Mouse (Mus musculus) embryonic fibroblast, embryonic 13.5 days (primary cell): ENCODE results near the gene B4galnt1.

Experiments used
- CTCF ChIP-seq: IDR thresholded peaks from 2 replicates; pipeline ENCODE4 v1.5.1; 2011; ENCODE audit warnings: mild to moderate bottlenecking, control low read depth, low read length, moderate library complexity, borderline replicate concordance; ENCODE audit not compliant: insufficient read depth
- POLR2A ChIP-seq: IDR thresholded peaks from 2 replicates; pipeline ENCODE4 v1.6.1; 2011; ENCODE audit warnings: low read depth, mild to moderate bottlenecking, control low read depth, low read length, moderate library complexity

DNA sequence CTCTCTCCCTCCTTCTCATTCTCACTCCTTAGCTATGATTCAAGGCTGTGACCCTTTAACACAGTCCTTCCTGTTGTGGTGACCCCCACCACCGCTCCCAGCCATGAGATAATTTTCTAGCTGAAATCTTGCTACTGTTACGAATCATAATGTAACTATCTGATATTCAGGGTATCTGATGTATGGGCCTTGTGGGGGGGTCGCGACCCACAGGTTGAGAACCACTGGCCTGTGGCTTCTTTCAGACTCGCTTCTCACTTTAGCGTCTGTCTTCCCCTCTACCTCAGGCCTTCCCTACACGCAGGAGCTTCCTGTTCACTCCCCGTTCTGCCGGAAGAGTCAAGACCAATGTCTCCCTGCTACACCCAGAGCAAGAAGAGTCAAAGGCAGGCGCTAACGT, 46.6 kb upstream of the B4galnt1 start:
- TF ChIP-seq CTCF, result no peak
- TF ChIP-seq POLR2A, result no peak
